Mouse (Mus musculus) lung, embryonic 14.5 days (tissue): ENCODE results near the gene Dll4. TPM values are rescaled to one million over a fixed set of nuclear protein-coding genes. Genes with fewer than 3 reads are reported as not detected.
A peak's percentile ranks its signal among the peaks of the same experiment; 100 is the strongest.

Experiments
- ATAC-seq: fragments of 200-750 bp; cut with Nextera tagmentation; 2 replicates; pipeline ENCODE4 v1.8.0; 2017; ENCODE audit warnings: mild to moderate bottlenecking, moderate TSS enrichment, moderate library complexity; ENCODE audit not compliant: insufficient read depth
- DNase-seq: peaks from one replicate; pipeline ENCODE4 v3.0.0-alpha.2; 2015
- H3K27ac ChIP-seq: fragments of 300-500 bp; sonication (generic); 2 replicates; pipeline ENCODE4 v1.5.1; 2014; ENCODE audit warnings: low read depth, mild to moderate bottlenecking, moderate library complexity
- H3K27me3 ChIP-seq: fragments of 300-500 bp; sonication (generic); 2 replicates; pipeline ENCODE4 v1.6.1; 2014; ENCODE audit warnings: low read length, control low read depth; ENCODE audit not compliant: insufficient read depth
- H3K36me3 ChIP-seq: fragments of 300-500 bp; sonication (generic); 2 replicates; pipeline ENCODE4 v1.6.1; 2014; ENCODE audit warnings: control low read depth; ENCODE audit not compliant: insufficient read depth
- H3K4me1 ChIP-seq: fragments of 300-500 bp; sonication (generic); 2 replicates; pipeline ENCODE4 v1.6.1; 2014; ENCODE audit warnings: antibody characterized with exemption, control low read depth; ENCODE audit not compliant: insufficient read depth
- H3K4me2 ChIP-seq: fragments of 300-500 bp; sonication (generic); 2 replicates; pipeline ENCODE4 v1.6.1; 2014; ENCODE audit warnings: mild to moderate bottlenecking
- H3K4me3 ChIP-seq: fragments of 300-500 bp; sonication (generic); 2 replicates; pipeline ENCODE4 v1.5.1; 2014; ENCODE audit warnings: low read depth, low read length
- H3K9ac ChIP-seq: fragments of 300-500 bp; sonication (generic); 2 replicates; pipeline ENCODE4 v1.6.1; 2014
- H3K9me3 ChIP-seq: fragments of 300-500 bp; sonication (generic); 2 replicates; pipeline ENCODE4 v1.6.1; 2016; ENCODE audit warnings: low read depth, low read length, control low read depth
- CTCF ChIP-seq: IDR thresholded peaks from 2 replicates; pipeline ENCODE4 v1.5.1; 2016; ENCODE audit warnings: antibody characterized with exemption, low read depth
- WGBS: fragments of 180-500 bp; shearing (Covaris S2); extraction: QIAGEN DNeasy Blood & Tissue Kit; methylation state at CpG from one replicate; pipeline ENCODE4 v1.1.7; 2014; 5-methylcytosine and 5-hydroxymethylcytosine counted together
- polyA plus RNA-seq: library from polyadenylated mRNA; unstranded; fragments of >200 nt; fragmentation: Nextera tagmentation; extraction: Ambion mirVana; gene quantifications from 2 replicates; pipeline ENCODE4 v1.2.1, GENCODE M21; 2014

Gene Dll4
- polyA plus RNA-seq, result 8.1 and 10.0 TPM in 2 replicates

DNA sequence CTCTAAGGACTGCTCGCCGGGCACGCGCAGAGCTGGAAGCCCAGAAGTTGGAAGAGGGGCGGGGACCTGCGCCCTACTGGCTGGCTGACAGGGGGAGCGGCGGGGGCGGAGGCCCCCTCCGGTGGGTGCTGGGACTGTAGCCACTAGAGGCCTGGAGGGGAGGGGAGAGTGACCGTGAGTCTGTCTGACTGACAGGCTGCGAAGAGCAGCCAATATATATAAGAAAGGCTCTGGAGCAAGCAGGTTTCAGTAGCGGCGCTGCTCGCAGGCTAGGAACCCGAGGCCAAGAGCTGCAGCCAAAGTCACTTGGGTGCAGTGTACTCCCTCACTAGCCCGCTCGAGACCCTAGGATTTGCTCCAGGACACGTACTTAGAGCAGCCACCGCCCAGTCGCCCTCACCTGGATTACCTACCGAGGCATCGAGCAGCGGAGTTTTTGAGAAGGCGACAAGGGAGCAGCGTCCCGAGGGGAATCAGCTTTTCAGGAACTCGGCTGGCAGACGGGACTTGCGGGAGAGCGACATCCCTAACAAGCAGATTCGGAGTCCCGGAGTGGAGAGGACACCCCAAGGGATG is at the start of gene Dll4:
TSS of gene Dll4 (plus strand) at position 217 of the 576 bp plus-strand sequence.
- H3K36me3 ChIP-seq, result peaks cover 2% of the 10 kb centered on the region; the same call in 1 of the 2 replicates
- H3K4me3 ChIP-seq, result peak within 1 kb of the TSS; percentile 57
- H3K4me1 ChIP-seq, result peaks cover 27% of the 10 kb centered on the region
- ATAC-seq, result peak; percentile 47
- peak; percentile 54 for TF ChIP-seq CTCF
- peak within 1 kb of the TSS; percentile 45 for H3K9ac ChIP-seq
- peaks cover 86% of the 10 kb centered on the region for H3K27me3 ChIP-seq
- peak within 1 kb of the TSS; percentile 63; the same call in 1 of the 2 replicates for H3K27ac ChIP-seq
- WGBS, result under 1% methylated on average over 33 of the region's 33 CpGs
- no peaks in the 10 kb centered on the region for H3K9me3 ChIP-seq
- DNase-seq, result peak; percentile 76
- H3K4me2 ChIP-seq, result peak within 1 kb of the TSS; percentile 92

DNA sequence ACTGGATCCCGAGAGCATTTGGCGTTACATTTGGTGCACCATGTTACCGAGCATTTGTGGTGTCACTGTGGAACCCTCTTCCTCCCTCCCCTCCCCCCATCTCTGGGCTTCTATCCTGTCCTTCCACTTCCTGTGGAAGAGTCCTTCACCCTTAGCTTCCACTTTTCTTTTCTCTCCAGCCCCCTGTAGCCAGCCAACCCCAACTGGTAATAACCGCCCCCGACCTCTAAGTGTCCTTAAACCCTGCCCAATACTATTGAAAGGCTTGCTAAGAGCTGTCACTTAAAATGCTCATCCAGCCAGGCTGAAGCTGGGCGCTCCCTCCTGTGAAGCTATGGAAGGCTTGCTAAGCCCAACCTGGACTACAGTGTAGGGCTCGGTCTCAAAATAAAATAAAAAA is 48.7 kb upstream of the Dll4 start:
- Histone ChIP-seq H3K9me3 (no peaks in the 10 kb centered on the region), H3K4me3 (no peak overlapping the region), H3K36me3 (no peaks in the 10 kb centered on the region), H3K27ac (no peak overlapping the region), H3K27me3 (no peaks in the 10 kb centered on the region), H3K4me2 (no peak overlapping the region), H3K9ac (no peak overlapping the region), H3K4me1 (no peaks in the 10 kb centered on the region)
- TF ChIP-seq CTCF, result no peak
- DNase-seq (no peak), ATAC-seq (no peak)
- WGBS, result 78% methylated on average over 7 of the region's 7 CpGs

DNA sequence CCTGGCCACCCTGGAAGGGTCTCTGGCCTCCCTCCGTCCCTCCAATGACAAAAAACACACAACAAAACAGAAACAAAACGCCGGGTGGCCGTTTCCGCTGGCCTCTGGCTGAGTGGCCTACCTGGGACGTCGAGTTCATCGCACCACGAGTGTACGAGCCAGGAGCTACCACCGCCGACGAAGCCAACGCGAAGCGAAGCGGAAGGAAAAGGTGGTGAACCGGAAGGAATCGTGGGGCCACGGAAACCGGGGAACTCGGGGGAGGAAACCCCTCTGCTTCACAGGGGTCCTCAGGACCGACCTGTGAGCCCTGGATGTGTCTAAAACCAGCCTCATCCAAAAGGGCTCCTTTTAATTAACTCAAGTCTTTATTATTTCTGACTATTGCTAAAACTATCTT is 47.8 kb upstream of the Dll4 start:
- Histone ChIP-seq H3K4me2 (no peak overlapping the region), H3K9me3 (no peaks in the 10 kb centered on the region), H3K36me3 (no peaks in the 10 kb centered on the region), H3K9ac (no peak overlapping the region), H3K27me3 (no peaks in the 10 kb centered on the region), H3K27ac (no peak overlapping the region), H3K4me3 (no peak overlapping the region), H3K4me1 (no peaks in the 10 kb centered on the region)
- TF ChIP-seq CTCF, result no peak
- 85% methylated on average over 23 of the region's 23 CpGs for WGBS
- DNase-seq, result no peak
- ATAC-seq, result no peak

DNA sequence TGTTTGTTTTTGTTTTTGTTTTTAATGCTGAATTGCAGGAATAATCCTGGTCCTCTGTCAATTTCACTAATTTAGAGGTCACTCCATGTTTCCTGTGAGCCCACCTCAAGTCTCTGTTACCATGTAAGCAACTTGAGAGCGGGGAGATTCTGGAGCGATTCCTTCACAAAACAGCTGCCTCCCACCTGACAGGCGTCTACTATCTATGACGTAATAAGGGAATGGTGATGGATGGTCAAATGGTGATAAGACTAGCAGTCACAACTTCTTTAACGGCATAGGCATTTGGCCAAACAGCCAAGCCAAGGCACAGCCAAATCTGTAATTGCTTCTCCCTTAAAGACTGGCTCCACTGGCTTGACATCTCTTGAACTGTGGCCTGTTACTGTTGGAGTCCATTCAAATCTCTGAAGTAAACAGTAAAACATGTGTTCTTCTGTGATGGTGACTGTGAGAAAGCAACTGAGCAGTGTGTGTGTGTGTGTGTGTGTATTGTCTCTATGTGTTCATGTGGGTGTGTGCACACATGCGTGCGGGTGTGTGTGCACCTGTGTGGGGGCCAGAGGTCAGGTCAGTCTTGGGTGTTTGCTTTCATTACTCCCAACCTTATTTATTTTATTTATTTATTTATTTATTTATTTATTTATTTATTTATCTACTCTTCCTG is 43.6 kb upstream of the Dll4 start:
- Histone ChIP-seq H3K4me2 (no peak overlapping the region), H3K27ac (no peak overlapping the region), H3K9me3 (no peaks in the 10 kb centered on the region), H3K9ac (no peak overlapping the region), H3K4me3 (no peak overlapping the region), H3K4me1 (no peaks in the 10 kb centered on the region), H3K27me3 (no peaks in the 10 kb centered on the region), H3K36me3 (no peaks in the 10 kb centered on the region)
- no peak for TF ChIP-seq CTCF
- whole genome bisulfite sequencing, result 55% methylated on average over 7 of the region's 7 CpGs
- ATAC-seq (peak; percentile 72), DNase-seq (peak; percentile 75)

DNA sequence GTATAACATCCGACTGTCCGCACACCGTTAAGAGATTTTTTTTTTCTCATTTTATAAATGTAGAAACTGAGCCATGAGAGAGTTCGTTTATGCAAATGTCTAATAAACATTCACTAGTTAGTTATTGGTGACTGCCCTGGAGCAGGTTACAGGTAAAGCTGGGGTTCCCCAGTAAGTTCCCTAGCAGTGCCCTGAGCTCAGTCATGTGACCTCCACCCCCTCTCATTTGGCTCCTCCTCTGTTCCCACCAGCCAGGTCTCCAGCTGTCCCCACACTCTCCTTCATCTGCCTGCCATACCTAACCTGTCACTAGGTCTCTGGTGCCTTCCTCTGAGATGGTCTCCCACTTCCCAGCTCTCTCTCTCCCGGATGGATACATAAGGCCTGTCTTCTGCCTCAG is 38.2 kb upstream of the Dll4 start:
- Histone ChIP-seq H3K27me3 (no peaks in the 10 kb centered on the region), H3K4me2 (no peak overlapping the region), H3K4me3 (no peak overlapping the region), H3K36me3 (peaks cover 18% of the 10 kb centered on the region), H3K4me1 (0 out of 2 replicates have a peak, but pooled peaks cover 9% of the 10 kb centered on the region), H3K9me3 (no peaks in the 10 kb centered on the region), H3K9ac (no peak overlapping the region; the same call in 1 of the 2 replicates), H3K27ac (no peak overlapping the region)
- no peak for ATAC-seq
- no peak for TF ChIP-seq CTCF
- no peak for DNase-seq
- 84% methylated on average over 5 of the region's 5 CpGs for WGBS

DNA sequence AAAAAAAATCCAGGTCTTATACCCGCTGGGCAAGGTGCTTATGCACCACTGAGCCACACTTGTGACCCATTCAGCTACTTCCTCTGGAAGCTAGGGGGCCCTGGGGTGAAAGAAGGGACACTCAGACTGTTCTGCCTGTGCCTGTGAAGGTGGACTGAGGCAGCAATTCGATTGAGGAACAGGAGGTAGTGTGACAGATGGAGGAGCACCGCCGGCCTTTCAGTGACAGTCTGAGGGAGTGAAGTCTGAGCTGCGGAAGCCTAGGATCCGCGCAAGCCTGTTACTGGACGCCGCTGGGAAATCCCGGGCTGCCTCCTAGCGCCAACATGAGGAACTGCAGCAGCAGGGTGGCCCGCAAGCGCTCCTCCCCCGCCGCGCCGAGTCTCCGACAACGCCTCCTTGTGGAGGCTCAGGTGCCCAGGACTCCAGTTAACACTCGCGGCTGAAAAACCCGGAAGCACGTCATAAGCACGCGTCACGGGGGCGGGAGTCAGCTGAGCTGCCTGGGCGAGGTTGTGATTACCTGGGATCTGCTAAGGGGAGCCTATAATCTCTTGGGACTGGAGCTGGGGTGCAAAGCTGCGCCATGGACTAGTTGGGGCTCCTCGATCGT is 37.2 kb upstream of the Dll4 start, which contains the start of gene Vps18:
TSS of gene Vps18 (plus strand) at position 471 of the 613 bp plus-strand sequence.
- Histone ChIP-seq H3K27me3 (no peaks in the 10 kb centered on the region), H3K4me3 (peak within 1 kb of the TSS; percentile 78), H3K4me2 (peak within 1 kb of the TSS; percentile 73), H3K4me1 (0 out of 2 replicates have a peak, but pooled peaks cover 9% of the 10 kb centered on the region), H3K9me3 (no peaks in the 10 kb centered on the region), H3K36me3 (peaks cover 28% of the 10 kb centered on the region), H3K9ac (peak within 1 kb of the TSS; percentile 80), H3K27ac (peak within 1 kb of the TSS; percentile 50; the same call in 1 of the 2 replicates)
- under 1% methylated on average over 31 of the region's 31 CpGs for WGBS
- TF ChIP-seq CTCF, result peak; percentile 100
- peak; percentile 99 for DNase-seq
- peak; percentile 94 for ATAC-seq

DNA sequence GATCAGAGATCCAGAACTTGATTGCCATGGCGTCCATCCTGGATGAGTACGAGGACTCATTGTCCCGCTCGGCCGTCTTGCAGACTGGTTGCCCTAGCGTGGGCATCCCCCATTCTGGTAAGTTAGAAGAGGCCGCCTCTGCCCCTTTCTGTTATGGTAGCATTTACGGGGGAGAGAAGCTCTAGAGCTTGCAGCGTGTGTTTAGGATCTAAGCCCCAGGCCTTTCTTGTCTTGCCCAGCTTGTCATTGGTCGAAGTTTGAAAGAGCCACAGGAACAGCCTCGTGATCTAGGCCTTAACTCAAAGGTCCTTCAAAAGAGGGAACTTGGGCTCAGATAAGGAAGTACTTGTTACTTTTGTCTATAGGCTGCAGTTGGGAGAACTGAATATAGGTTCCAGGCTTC is 36.6 kb upstream of the Dll4 start:
- Histone ChIP-seq H3K27ac (peak overlapping the region; percentile 50; the same call in 1 of the 2 replicates), H3K4me3 (peak overlapping the region; percentile 78), H3K4me2 (peak overlapping the region; percentile 73), H3K27me3 (no peaks in the 10 kb centered on the region), H3K36me3 (peaks cover 34% of the 10 kb centered on the region), H3K4me1 (0 out of 2 replicates have a peak, but pooled peaks cover 9% of the 10 kb centered on the region), H3K9ac (peak overlapping the region; percentile 80), H3K9me3 (no peaks in the 10 kb centered on the region)
- ATAC-seq (peak; percentile 8; the same call in 1 of the 2 replicates), DNase-seq (no peak)
- WGBS, result 2% methylated on average over 11 of the region's 11 CpGs
- TF ChIP-seq CTCF, result no peak
